Mouse (Mus musculus): ENCODE measurements around the gene Abhd10. TPM values are rescaled to one million over a fixed set of nuclear protein-coding genes. Genes with fewer than 3 reads are reported as not detected.

Abhd10 gene
- polyA plus RNA-seq, 1 experiment = 2.4 TPM

GRCm38 (mm10) chr16:45714489-45715150, 28.1 kb downstream of the Abhd10 start:
- no peaks in the 10 kb centered on the region for H3K27me3 ChIP-seq (ENCODE audit: control insufficient read depth, insufficient read depth, low read length)
- H3K36me3 ChIP-seq (ENCODE audit: control insufficient read depth, insufficient read depth, low read length) = no peaks in the 10 kb centered on the region
- H3K27ac ChIP-seq (ENCODE audit: insufficient read depth, low read depth, low read length) = no peak overlapping the region
- 84% methylated on average over 5 of the region's 5 CpGs for WGBS
- no peak overlapping the region for H3K4me3 ChIP-seq (ENCODE audit: low read depth, low read length)
- TF ChIP-seq POLR2A (IDR thresholded peaks at IDR 0.05; ENCODE audit: low read depth, low read length) (no peak), CTCF (IDR thresholded peaks at IDR 0.05; ENCODE audit: extremely low read depth, insufficient read length, insufficient replicate concordance, low read depth, low read length) (no peak)
- no peaks in the 10 kb centered on the region for H3K4me1 ChIP-seq (ENCODE audit: control insufficient read depth, insufficient read depth, insufficient read length, low read length)

- TF ChIP-seq POLR2A (IDR thresholded peaks at IDR 0.05; ENCODE audit: low read depth, low read length) (no peak), CTCF (IDR thresholded peaks at IDR 0.05; ENCODE audit: extremely low read depth, insufficient read length, insufficient replicate concordance, low read depth, low read length) (no peak)
- 65% methylated on average over 1 of the region's 1 CpGs for WGBS
- no peak overlapping the region for H3K27ac ChIP-seq (ENCODE audit: insufficient read depth, low read depth, low read length)
- no peaks in the 10 kb centered on the region for H3K27me3 ChIP-seq (ENCODE audit: control insufficient read depth, insufficient read depth, low read length)
- no peaks in the 10 kb centered on the region for H3K36me3 ChIP-seq (ENCODE audit: control insufficient read depth, insufficient read depth, low read length)
- no peaks in the 10 kb centered on the region for H3K4me1 ChIP-seq (ENCODE audit: control insufficient read depth, insufficient read depth, insufficient read length, low read length)
- no peak overlapping the region for H3K4me3 ChIP-seq (ENCODE audit: low read depth, low read length)
Observed at GRCm38 (mm10) chr16:45713878-45714277, 28.9 kb downstream of the Abhd10 start.

GRCm38 (mm10) chr16:45713261-45713660, 29.5 kb downstream of the Abhd10 start:
- Histone ChIP-seq H3K4me1 (ENCODE audit: control insufficient read depth, insufficient read depth, insufficient read length, low read length) (no peaks in the 10 kb centered on the region), H3K36me3 (ENCODE audit: control insufficient read depth, insufficient read depth, low read length) (no peaks in the 10 kb centered on the region), H3K4me3 (ENCODE audit: low read depth, low read length) (no peak overlapping the region), H3K27ac (ENCODE audit: insufficient read depth, low read depth, low read length) (no peak overlapping the region), H3K27me3 (ENCODE audit: control insufficient read depth, insufficient read depth, low read length) (no peaks in the 10 kb centered on the region)
- 89% methylated on average over 5 of the region's 5 CpGs for WGBS
- TF ChIP-seq POLR2A (IDR thresholded peaks at IDR 0.05; ENCODE audit: low read depth, low read length) (no peak), CTCF (IDR thresholded peaks at IDR 0.05; ENCODE audit: extremely low read depth, insufficient read length, insufficient replicate concordance, low read depth, low read length) (no peak)

- TF ChIP-seq POLR2A (IDR thresholded peaks at IDR 0.05; ENCODE audit: low read depth, low read length) (no peak), CTCF (IDR thresholded peaks at IDR 0.05; ENCODE audit: extremely low read depth, insufficient read length, insufficient replicate concordance, low read depth, low read length) (peak; percentile 35; the same call in 1 of the 2 replicates)
- no peaks in the 10 kb centered on the region for H3K4me1 ChIP-seq (ENCODE audit: control insufficient read depth, insufficient read depth, insufficient read length, low read length)
- WGBS = 69% methylated on average over 7 of the region's 7 CpGs
Observed at GRCm38 (mm10) chr16:45711263-45711662, 31.5 kb downstream of the Abhd10 start.

GRCm38 (mm10) chr16:45699301-45699700, 43.5 kb downstream of the Abhd10 start:
- TF ChIP-seq CTCF (IDR thresholded peaks at IDR 0.05; ENCODE audit: extremely low read depth, insufficient read length, insufficient replicate concordance, low read depth, low read length) (no peak), POLR2A (IDR thresholded peaks at IDR 0.05; ENCODE audit: low read depth, low read length) (no peak)

More at GRCm38 (mm10) chr16:45711263-45711662, 31.5 kb downstream of the Abhd10 start:
- Histone ChIP-seq H3K27ac (ENCODE audit: insufficient read depth, low read depth, low read length) (no peak overlapping the region), H3K27me3 (ENCODE audit: control insufficient read depth, insufficient read depth, low read length) (no peaks in the 10 kb centered on the region), H3K4me3 (ENCODE audit: low read depth, low read length) (no peak overlapping the region), H3K36me3 (ENCODE audit: control insufficient read depth, insufficient read depth, low read length) (no peaks in the 10 kb centered on the region)

GRCm38 (mm10) chr16:45697996-45698395, 44.8 kb downstream of the Abhd10 start:
- no peak overlapping the region for H3K27ac ChIP-seq (ENCODE audit: insufficient read depth, low read depth, low read length)
- TF ChIP-seq POLR2A (IDR thresholded peaks at IDR 0.05; ENCODE audit: low read depth, low read length) = no peak
- no peak for TF ChIP-seq CTCF (IDR thresholded peaks at IDR 0.05; ENCODE audit: extremely low read depth, insufficient read length, insufficient replicate concordance, low read depth, low read length)
- H3K27me3 ChIP-seq (ENCODE audit: control insufficient read depth, insufficient read depth, low read length) = no peaks in the 10 kb centered on the region
- no peak overlapping the region for H3K4me3 ChIP-seq (ENCODE audit: low read depth, low read length)
- H3K4me1 ChIP-seq (ENCODE audit: control insufficient read depth, insufficient read depth, insufficient read length, low read length) = no peaks in the 10 kb centered on the region
- 72% methylated on average over 6 of the region's 6 CpGs for WGBS
- no peaks in the 10 kb centered on the region for H3K36me3 ChIP-seq (ENCODE audit: control insufficient read depth, insufficient read depth, low read length)

More at GRCm38 (mm10) chr16:45699301-45699700, 43.5 kb downstream of the Abhd10 start:
- no peak overlapping the region for H3K27ac ChIP-seq (ENCODE audit: insufficient read depth, low read depth, low read length)
- H3K36me3 ChIP-seq (ENCODE audit: control insufficient read depth, insufficient read depth, low read length) = no peaks in the 10 kb centered on the region
- H3K4me3 ChIP-seq (ENCODE audit: low read depth, low read length) = no peak overlapping the region
- no peaks in the 10 kb centered on the region for H3K4me1 ChIP-seq (ENCODE audit: control insufficient read depth, insufficient read depth, insufficient read length, low read length)
- 71% methylated on average over 5 of the region's 5 CpGs for WGBS
- H3K27me3 ChIP-seq (ENCODE audit: control insufficient read depth, insufficient read depth, low read length) = no peaks in the 10 kb centered on the region

- Histone ChIP-seq H3K27ac (ENCODE audit: insufficient read depth, low read depth, low read length) (no peak overlapping the region), H3K36me3 (ENCODE audit: control insufficient read depth, insufficient read depth, low read length) (no peaks in the 10 kb centered on the region), H3K27me3 (ENCODE audit: control insufficient read depth, insufficient read depth, low read length) (no peaks in the 10 kb centered on the region), H3K4me1 (ENCODE audit: control insufficient read depth, insufficient read depth, insufficient read length, low read length) (no peaks in the 10 kb centered on the region), H3K4me3 (ENCODE audit: low read depth, low read length) (no peak overlapping the region)
- TF ChIP-seq POLR2A (IDR thresholded peaks at IDR 0.05; ENCODE audit: low read depth, low read length) = no peak
- no peak for TF ChIP-seq CTCF (IDR thresholded peaks at IDR 0.05; ENCODE audit: extremely low read depth, insufficient read length, insufficient replicate concordance, low read depth, low read length)
- 75% methylated on average over 9 of the region's 9 CpGs for WGBS
Observed at GRCm38 (mm10) chr16:45695445-45696160, 47.2 kb downstream of the Abhd10 start.

Measured in small intestine, adult 2 months (tissue).